Mouse (Mus musculus) midbrain, embryonic 14.5 days (tissue): Measurements from ENCODE around the gene Vps13d. TPM values are rescaled to one million over a fixed set of nuclear protein-coding genes. Genes with fewer than 3 reads are reported as not detected.

Source experiments
- ATAC-seq: fragments of 200-750 bp; cut with Nextera tagmentation; 2 replicates; pipeline ENCODE4 v1.8.0; 2017; ENCODE audit warnings: moderate number of reproducible peaks, moderate library complexity; ENCODE audit not compliant: low FRiP score, low TSS enrichment
- DNase-seq: peaks from one replicate; pipeline ENCODE4 v3.0.0-alpha.2; 2015
- H3K27ac ChIP-seq: fragments of 300-500 bp; sonication (generic); replicated peaks from 2 replicates; pipeline ENCODE4 v1.5.1; 2014; ENCODE audit warnings: mild to moderate bottlenecking, low read depth, low read length, moderate library complexity
- H3K27me3 ChIP-seq: fragments of 300-500 bp; sonication (generic); 2 replicates; pipeline ENCODE4 v1.6.1; 2014; ENCODE audit warnings: low read length, control low read depth, mixed read lengths; ENCODE audit not compliant: control insufficient read depth, insufficient read depth
- H3K36me3 ChIP-seq: fragments of 300-500 bp; sonication (generic); 2 replicates; pipeline ENCODE4 v1.6.1; 2014; ENCODE audit warnings: low read length, control low read depth; ENCODE audit not compliant: control insufficient read depth, insufficient read depth
- H3K4me1 ChIP-seq: fragments of 300-500 bp; sonication (generic); 2 replicates; pipeline ENCODE4 v1.6.1; 2014; ENCODE audit warnings: mild to moderate bottlenecking, antibody characterized with exemption, low read length, control low read depth; ENCODE audit not compliant: control insufficient read depth, insufficient read depth
- H3K4me2 ChIP-seq: fragments of 300-500 bp; sonication (generic); 2 replicates; pipeline ENCODE4 v1.6.1; 2014; ENCODE audit warnings: mild to moderate bottlenecking, low read length, moderate library complexity
- H3K4me3 ChIP-seq: fragments of 300-500 bp; sonication (generic); replicated peaks from 2 replicates; pipeline ENCODE4 v1.5.1; 2014; ENCODE audit warnings: low read depth, low read length
- H3K9ac ChIP-seq: fragments of 300-500 bp; sonication (generic); replicated peaks from 2 replicates; pipeline ENCODE4 v1.6.1; 2014; ENCODE audit warnings: mild to moderate bottlenecking, low read length, moderate library complexity
- H3K9me3 ChIP-seq: fragments of 300-500 bp; sonication (generic); 2 replicates; pipeline ENCODE4 v1.6.1; 2016; ENCODE audit warnings: low read length, control low read depth, mixed read lengths; ENCODE audit not compliant: control insufficient read depth
- WGBS: fragments of 180-500 bp; shearing (Covaris S2); extraction: QIAGEN DNeasy Blood & Tissue Kit; methylation state at CpG from one replicate; pipeline ENCODE4 v1.1.7; 2014; 5-methylcytosine and 5-hydroxymethylcytosine counted together
- polyA plus RNA-seq: library from polyadenylated mRNA; unstranded; fragments of >200 nt; fragmentation: Nextera tagmentation; extraction: Ambion mirVana; gene quantifications from 2 replicates; pipeline ENCODE4 v1.2.1, GENCODE M21; 2014

Gene Vps13d
- polyA plus RNA-seq, 1 experiment from 2014 or later = 13.3 TPM

- no peak for ATAC-seq
- WGBS = 89% methylated on average over 2 of the region's 2 CpGs
Observed at GRCm38 (mm10) chr4:144998808-144999571, 195.8 kb downstream of the Vps13d start.

GRCm38 (mm10) chr4:144997887-144998658 is 196.7 kb downstream of the Vps13d start:
- WGBS = 87% methylated on average over 3 of the region's 3 CpGs
- ATAC-seq = no peak
- no peak overlapping the region for H3K4me3 ChIP-seq

More at GRCm38 (mm10) chr4:144998808-144999571, 195.8 kb downstream of the Vps13d start:
- H3K9ac ChIP-seq = no peak overlapping the region
- H3K27me3 ChIP-seq = no peaks in the 10 kb centered on the region
- 0 out of 2 replicates have a peak, but pooled peaks cover 1% of the 10 kb centered on the region for H3K36me3 ChIP-seq
- no peak for DNase-seq
- no peak overlapping the region for H3K4me2 ChIP-seq
- no peaks in the 10 kb centered on the region for H3K4me1 ChIP-seq
- no peak overlapping the region for H3K4me3 ChIP-seq
- H3K27ac ChIP-seq = no peak overlapping the region
- no peaks in the 10 kb centered on the region for H3K9me3 ChIP-seq

DNA sequence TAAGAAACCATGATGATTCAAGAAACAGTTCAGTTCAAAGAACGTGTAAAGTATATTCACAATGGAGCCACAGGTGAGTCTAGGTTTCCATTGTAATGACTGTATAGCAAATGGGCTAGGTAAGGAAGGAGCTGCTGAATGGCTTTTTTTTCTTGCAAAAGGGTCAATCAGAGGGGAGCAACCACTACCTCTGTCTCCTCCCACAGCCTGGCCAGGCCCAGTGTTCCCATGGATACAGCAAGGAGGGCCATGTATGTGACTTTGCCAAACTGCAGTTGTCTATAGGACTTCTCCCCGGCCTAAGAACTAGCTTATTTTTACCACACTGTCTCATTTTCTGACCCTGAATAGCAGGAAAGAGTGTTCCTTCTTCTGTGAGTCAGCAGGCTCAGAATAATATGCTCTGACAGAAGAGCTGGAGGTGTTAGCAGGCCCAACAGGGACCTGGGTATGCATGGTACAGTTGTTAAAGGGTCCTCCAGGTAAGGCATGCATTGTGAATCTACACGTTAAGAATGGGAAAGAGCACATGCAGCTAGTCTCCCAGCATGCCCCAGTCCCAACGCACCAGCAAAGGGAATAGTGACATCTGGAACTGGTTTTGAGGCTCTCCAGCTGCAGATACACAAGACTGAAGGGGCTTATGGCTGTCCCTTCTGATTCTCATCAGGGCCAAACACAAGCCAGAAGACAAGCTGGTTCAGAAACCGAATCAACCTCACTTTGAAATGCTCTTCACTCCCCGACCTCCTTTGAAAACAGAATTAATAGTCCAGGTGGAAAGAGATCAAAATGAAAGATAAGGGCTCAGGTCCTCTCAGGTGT is 197.6 kb downstream of the Vps13d start:
- Histone ChIP-seq H3K4me2 (no peak overlapping the region), H3K36me3 (no peaks in the 10 kb centered on the region), H3K27me3 (no peaks in the 10 kb centered on the region), H3K27ac (no peak overlapping the region), H3K9me3 (no peaks in the 10 kb centered on the region), H3K4me3 (no peak overlapping the region), H3K9ac (no peak overlapping the region), H3K4me1 (no peaks in the 10 kb centered on the region)
- WGBS = 76% methylated on average over 6 of the region's 6 CpGs
- ATAC-seq (no peak), DNase-seq (no peak)

More at GRCm38 (mm10) chr4:144997887-144998658, 196.7 kb downstream of the Vps13d start:
- Histone ChIP-seq H3K4me2 (no peak overlapping the region), H3K27me3 (no peaks in the 10 kb centered on the region), H3K9ac (no peak overlapping the region), H3K4me1 (no peaks in the 10 kb centered on the region), H3K27ac (no peak overlapping the region), H3K36me3 (no peaks in the 10 kb centered on the region), H3K9me3 (no peaks in the 10 kb centered on the region)
- DNase-seq = no peak

- Histone ChIP-seq H3K4me2 (no peak overlapping the region), H3K4me1 (no peaks in the 10 kb centered on the region), H3K36me3 (no peaks in the 10 kb centered on the region), H3K9me3 (no peaks in the 10 kb centered on the region), H3K9ac (no peak overlapping the region), H3K27ac (no peak overlapping the region), H3K4me3 (no peak overlapping the region), H3K27me3 (no peaks in the 10 kb centered on the region)
- ATAC-seq (no peak), DNase-seq (no peak)
- 77% methylated on average over 1 of the region's 1 CpGs for WGBS
Observed at GRCm38 (mm10) chr4:144995826-144996225, 199.0 kb downstream of the Vps13d start.

GRCm38 (mm10) chr4:144993047-144993917 is 201.5 kb downstream of the Vps13d start:
- no peak overlapping the region for H3K4me3 ChIP-seq
- WGBS = 77% methylated on average over 9 of the region's 9 CpGs
- H3K4me2 ChIP-seq = no peak overlapping the region
- no peak for ATAC-seq
- H3K36me3 ChIP-seq = no peaks in the 10 kb centered on the region
- H3K9ac ChIP-seq = no peak overlapping the region
- H3K27ac ChIP-seq = no peak overlapping the region
- no peaks in the 10 kb centered on the region for H3K9me3 ChIP-seq
- no peak for DNase-seq
- no peaks in the 10 kb centered on the region for H3K4me1 ChIP-seq
- H3K27me3 ChIP-seq = no peaks in the 10 kb centered on the region

- H3K4me2 ChIP-seq = no peak overlapping the region
- ATAC-seq (no peak), DNase-seq (no peak)
- H3K9me3 ChIP-seq = no peaks in the 10 kb centered on the region
- no peak overlapping the region for H3K27ac ChIP-seq
- H3K9ac ChIP-seq = no peak overlapping the region
- no peaks in the 10 kb centered on the region for H3K36me3 ChIP-seq
- no peak overlapping the region for H3K4me3 ChIP-seq
- H3K27me3 ChIP-seq = no peaks in the 10 kb centered on the region
- WGBS = 18% methylated on average over 3 of the region's 3 CpGs
- no peaks in the 10 kb centered on the region for H3K4me1 ChIP-seq
Observed at GRCm38 (mm10) chr4:144992413-144992812, 202.4 kb downstream of the Vps13d start.

DNA sequence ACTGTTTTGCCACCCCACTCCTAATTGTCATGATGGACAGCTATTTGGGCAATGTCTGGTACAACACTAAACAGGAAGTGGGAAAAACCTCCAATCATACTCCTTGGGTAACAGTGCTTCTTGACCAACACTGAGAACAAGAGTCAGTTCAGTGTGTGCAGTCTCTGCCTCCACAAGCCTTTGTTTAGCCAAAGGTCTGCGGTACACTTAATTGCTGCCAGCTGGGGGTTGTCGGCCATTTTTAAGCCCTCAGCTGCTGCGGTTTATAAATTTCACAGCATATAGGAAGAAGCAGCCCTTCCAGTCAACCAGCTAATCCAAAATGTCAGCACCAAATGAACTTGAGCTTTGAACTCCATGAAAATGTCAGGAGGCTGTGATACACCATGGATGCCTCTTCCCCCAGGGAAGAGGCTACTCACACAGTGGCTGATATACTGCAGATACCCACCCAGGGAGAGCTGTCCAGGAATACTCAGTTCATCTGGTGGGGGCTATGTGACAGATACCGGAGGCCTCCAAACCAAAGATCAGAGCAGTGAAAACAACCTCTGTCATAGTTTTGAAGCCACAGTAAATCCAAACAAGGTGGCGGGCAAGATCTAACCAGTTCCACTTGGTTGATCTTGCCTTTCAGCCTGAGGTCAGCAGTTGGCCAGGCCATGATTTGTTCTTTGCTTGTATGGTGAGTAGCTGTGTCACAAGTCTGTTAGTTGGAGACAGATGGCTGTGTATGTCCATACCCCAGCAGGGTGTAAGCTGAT is 206.2 kb downstream of the Vps13d start:
- ATAC-seq (no peak), DNase-seq (no peak)
- no peak overlapping the region for H3K9ac ChIP-seq
- H3K4me3 ChIP-seq = no peak overlapping the region
- 85% methylated on average over 5 of the region's 5 CpGs for WGBS
- no peak overlapping the region for H3K4me2 ChIP-seq
- H3K27me3 ChIP-seq = no peaks in the 10 kb centered on the region
- no peaks in the 10 kb centered on the region for H3K4me1 ChIP-seq
- H3K36me3 ChIP-seq = no peaks in the 10 kb centered on the region
- H3K27ac ChIP-seq = no peak overlapping the region
- H3K9me3 ChIP-seq = no peaks in the 10 kb centered on the region
